Mouse (Mus musculus) cerebellum, adult 11-12 months (tissue): ENCODE results near the gene Tbc1d13.

Source experiments
- DNase-seq: peaks from one replicate; pipeline ENCODE4 v3.0.0; 2022

Gene Tbc1d13

GRCm38 (mm10) chr2:30182424-30182823 lies 48.9 kb downstream of the Tbc1d13 start:
- DNase-seq = no peak

GRCm38 (mm10) chr2:30183721-30184120 lies 50.2 kb downstream of the Tbc1d13 start:
- DNase-seq = no peak

- no peak for DNase-seq
These were observed 51.7 kb downstream of the Tbc1d13 start for GRCm38 (mm10) chr2:30185276-30185675.

- no peak for DNase-seq
These were observed 52.1 kb downstream of the Tbc1d13 start for GRCm38 (mm10) chr2:30185681-30186080.

- no peak for DNase-seq
These were observed 58.4 kb downstream of the Tbc1d13 start for GRCm38 (mm10) chr2:30191790-30192580.

GRCm38 (mm10) chr2:30194656-30195055 lies 61.1 kb downstream of the Tbc1d13 start:
- no peak for DNase-seq

- no peak for DNase-seq
These were observed 64.5 kb downstream of the Tbc1d13 start for GRCm38 (mm10) chr2:30198021-30198420.

GRCm38 (mm10) chr2:30199984-30200383 lies 66.4 kb downstream of the Tbc1d13 start:
- no peak for DNase-seq

- DNase-seq = no peak
These were observed 66.9 kb downstream of the Tbc1d13 start for GRCm38 (mm10) chr2:30200388-30200925.
